Mouse (Mus musculus) forebrain, embryonic 16.5 days (tissue): ENCODE results near the gene Prss43. TPM values are rescaled to one million over a fixed set of nuclear protein-coding genes. Genes with fewer than 3 reads are reported as not detected.

Experiments
- ATAC-seq: fragments of 200-750 bp; cut with Nextera tagmentation; 2 replicates; pipeline ENCODE4 v1.8.0; 2017; ENCODE audit warnings: mild to moderate bottlenecking, moderate library complexity
- H3K27ac ChIP-seq: fragments of 300-500 bp; sonication (generic); 2 replicates; pipeline ENCODE4 v1.5.1; 2014; ENCODE audit warnings: low read length, control low read depth
- H3K27me3 ChIP-seq: fragments of 300-500 bp; sonication (generic); replicated peaks from 2 replicates; pipeline ENCODE4 v1.6.1; 2014; ENCODE audit warnings: low read length; ENCODE audit not compliant: control insufficient read depth, insufficient read depth
- H3K36me3 ChIP-seq: fragments of 300-500 bp; sonication (generic); 2 replicates; pipeline ENCODE4 v1.6.1; 2014; ENCODE audit not compliant: control insufficient read depth, insufficient read depth
- H3K4me1 ChIP-seq: fragments of 300-500 bp; sonication (generic); replicated peaks from 2 replicates; pipeline ENCODE4 v1.6.1; 2014; ENCODE audit warnings: low read length; ENCODE audit not compliant: control insufficient read depth, insufficient read depth
- H3K4me2 ChIP-seq: fragments of 300-500 bp; sonication (generic); 2 replicates; pipeline ENCODE4 v1.6.1; 2014; ENCODE audit warnings: mild to moderate bottlenecking, low read length, control low read depth
- H3K4me3 ChIP-seq: fragments of 300-500 bp; sonication (generic); replicated peaks from 2 replicates; pipeline ENCODE4 v1.5.1; 2014; ENCODE audit warnings: mild to moderate bottlenecking, low read length, control low read depth
- H3K9ac ChIP-seq: fragments of 300-500 bp; sonication (generic); replicated peaks from 2 replicates; pipeline ENCODE4 v1.6.1; 2014; ENCODE audit warnings: low read depth, low read length, control low read depth
- H3K9me3 ChIP-seq: fragments of 300-500 bp; sonication (generic); 2 replicates; pipeline ENCODE4 v1.6.1; 2016; ENCODE audit warnings: low read length; ENCODE audit not compliant: control insufficient read depth
- WGBS: fragments of 180-500 bp; shearing (Covaris S2); extraction: QIAGEN DNeasy Blood & Tissue Kit; methylation state at CpG from one replicate; pipeline ENCODE4 v1.1.7; 2014; 5-methylcytosine and 5-hydroxymethylcytosine counted together
- polyA plus RNA-seq: library from polyadenylated mRNA; unstranded; fragments of >200 nt; fragmentation: Nextera tagmentation; extraction: Ambion mirVana; gene quantifications from 2 replicates; pipeline ENCODE4 v1.2.1, GENCODE M21; 2015

Gene Prss43
- polyA plus RNA-seq: not detected in 2 replicates

GRCm38 (mm10) chr9:110826390-110826789 lies at the start of gene Prss43:
Prss43 (plus strand) TSS chr9:110826690.
- H3K9ac ChIP-seq: no peak within 1 kb of the TSS
- H3K9me3 ChIP-seq: no peaks in the 10 kb centered on the region
- H3K27ac ChIP-seq: no peak within 1 kb of the TSS
- 79% methylated on average over 3 of the region's 3 CpGs for WGBS
- no peaks in the 10 kb centered on the region for H3K4me1 ChIP-seq
- H3K4me2 ChIP-seq: no peak within 1 kb of the TSS
- no peaks in the 10 kb centered on the region for H3K36me3 ChIP-seq
- no peak for ATAC-seq
- no peak within 1 kb of the TSS for H3K4me3 ChIP-seq
- no peaks in the 10 kb centered on the region for H3K27me3 ChIP-seq

- ATAC-seq: no peak
- H3K27ac ChIP-seq: no peak overlapping the region
Observed at GRCm38 (mm10) chr9:110778100-110778499, 48.4 kb upstream of the Prss43 start.

GRCm38 (mm10) chr9:110778559-110778958 lies 47.9 kb upstream of the Prss43 start:
- H3K4me2 ChIP-seq: no peak overlapping the region
- no peak for ATAC-seq
- H3K27me3 ChIP-seq: peaks cover 2% of the 10 kb centered on the region; the same call in 1 of the 2 replicates
- no peaks in the 10 kb centered on the region for H3K36me3 ChIP-seq
- 81% methylated on average over 7 of the region's 7 CpGs for WGBS
- no peak overlapping the region for H3K4me3 ChIP-seq
- no peak overlapping the region for H3K27ac ChIP-seq
- peaks cover 11% of the 10 kb centered on the region for H3K4me1 ChIP-seq
- H3K9ac ChIP-seq: no peak overlapping the region
- no peaks in the 10 kb centered on the region for H3K9me3 ChIP-seq

More at GRCm38 (mm10) chr9:110778100-110778499, 48.4 kb upstream of the Prss43 start:
- Histone ChIP-seq H3K9me3 (no peaks in the 10 kb centered on the region), H3K4me2 (no peak overlapping the region), H3K36me3 (no peaks in the 10 kb centered on the region), H3K27me3 (peaks cover 2% of the 10 kb centered on the region; the same call in 1 of the 2 replicates), H3K4me1 (peaks cover 11% of the 10 kb centered on the region), H3K9ac (no peak overlapping the region), H3K4me3 (no peak overlapping the region)
- WGBS: 59% methylated on average over 1 of the region's 1 CpGs

DNA sequence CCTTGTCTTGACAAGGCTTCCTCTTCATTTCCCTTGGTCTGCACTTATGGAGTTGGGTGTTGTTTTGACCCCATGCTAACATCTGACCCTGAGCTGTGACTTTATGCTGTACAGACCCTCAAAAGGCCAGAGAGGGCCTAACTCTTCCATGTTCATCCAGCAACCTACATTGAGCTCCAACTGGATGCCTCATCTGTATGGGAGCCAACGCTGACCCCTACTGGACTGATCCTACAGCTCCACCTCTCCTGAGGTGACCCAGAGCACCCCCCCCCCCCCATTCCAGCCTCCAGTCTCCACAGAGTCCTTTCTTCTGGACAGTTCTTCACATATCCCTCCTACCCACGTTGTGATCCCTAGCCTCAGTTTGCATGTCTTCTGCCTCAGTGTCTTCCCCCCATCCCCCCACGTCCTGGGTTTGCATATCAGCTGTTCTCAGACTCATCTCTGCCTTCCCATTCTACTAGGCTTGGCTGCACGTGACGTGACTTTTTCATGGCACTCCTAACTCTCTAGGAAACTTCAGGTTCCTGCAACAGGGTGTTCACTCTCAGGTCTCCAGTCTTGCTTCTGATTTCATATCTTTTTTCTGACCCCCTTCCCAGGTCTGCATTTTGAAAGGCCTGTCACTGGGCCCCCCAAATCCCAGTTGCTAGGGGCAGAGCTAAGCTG lies 47.1 kb upstream of the Prss43 start:
- H3K4me2 ChIP-seq: no peak overlapping the region
- peaks cover 2% of the 10 kb centered on the region; the same call in 1 of the 2 replicates for H3K27me3 ChIP-seq
- no peaks in the 10 kb centered on the region for H3K36me3 ChIP-seq
- H3K9ac ChIP-seq: no peak overlapping the region
- ATAC-seq: no peak
- H3K27ac ChIP-seq: no peak overlapping the region
- no peak overlapping the region for H3K4me3 ChIP-seq
- 54% methylated on average over 5 of the region's 5 CpGs for WGBS
- H3K9me3 ChIP-seq: no peaks in the 10 kb centered on the region
- H3K4me1 ChIP-seq: peaks cover 11% of the 10 kb centered on the region

DNA sequence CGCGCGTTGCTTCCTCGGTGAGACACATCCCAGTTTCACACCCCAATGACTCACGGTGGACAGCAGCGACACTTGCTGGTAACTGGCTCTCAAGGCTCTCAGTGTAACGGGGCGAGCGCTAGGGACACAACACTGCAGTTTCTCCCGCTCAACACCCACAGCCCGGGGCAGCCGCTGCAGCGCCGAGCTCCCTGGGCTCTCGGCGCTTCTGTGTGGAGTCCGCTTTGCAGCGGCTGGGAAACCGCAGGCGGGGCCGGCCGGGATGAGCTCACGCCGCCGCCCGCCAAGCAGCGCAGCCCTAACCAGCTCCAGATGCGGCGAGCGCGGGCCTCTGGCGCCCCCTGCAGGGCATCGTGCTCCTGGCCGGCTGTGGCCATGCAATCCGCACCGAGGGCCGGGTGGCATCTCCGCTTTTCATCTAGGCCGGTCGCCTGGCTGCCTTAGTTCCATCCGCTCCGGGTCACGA lies 45.2 kb upstream of the Prss43 start:
- peak; percentile 97 for ATAC-seq
- Histone ChIP-seq H3K27me3 (peaks cover 2% of the 10 kb centered on the region; the same call in 1 of the 2 replicates), H3K4me3 (peak overlapping the region; percentile 55), H3K9ac (peak overlapping the region; percentile 78), H3K27ac (peak overlapping the region; percentile 36; the same call in 1 of the 2 replicates), H3K4me2 (peak overlapping the region; percentile 74), H3K4me1 (peaks cover 11% of the 10 kb centered on the region), H3K9me3 (no peaks in the 10 kb centered on the region), H3K36me3 (no peaks in the 10 kb centered on the region)
- WGBS: under 1% methylated on average over 43 of the region's 43 CpGs

GRCm38 (mm10) chr9:110781731-110782130 lies 44.8 kb upstream of the Prss43 start:
- no peaks in the 10 kb centered on the region for H3K36me3 ChIP-seq
- peak overlapping the region; percentile 74 for H3K4me2 ChIP-seq
- H3K9ac ChIP-seq: peak overlapping the region; percentile 78
- peak; percentile 69 for ATAC-seq
- H3K9me3 ChIP-seq: no peaks in the 10 kb centered on the region
- H3K4me1 ChIP-seq: peaks cover 11% of the 10 kb centered on the region
- under 1% methylated on average over 23 of the region's 23 CpGs for WGBS
- peaks cover 2% of the 10 kb centered on the region; the same call in 1 of the 2 replicates for H3K27me3 ChIP-seq
- peak overlapping the region; percentile 36; the same call in 1 of the 2 replicates for H3K27ac ChIP-seq
- peak overlapping the region; percentile 55 for H3K4me3 ChIP-seq

GRCm38 (mm10) chr9:110783611-110784010 lies 42.9 kb upstream of the Prss43 start:
- no peak for ATAC-seq
- Histone ChIP-seq H3K9me3 (no peaks in the 10 kb centered on the region), H3K27ac (no peak overlapping the region), H3K4me1 (peaks cover 11% of the 10 kb centered on the region), H3K4me2 (no peak overlapping the region), H3K9ac (no peak overlapping the region), H3K36me3 (no peaks in the 10 kb centered on the region), H3K27me3 (peaks cover 2% of the 10 kb centered on the region; the same call in 1 of the 2 replicates), H3K4me3 (no peak overlapping the region)
- WGBS: 59% methylated on average over 1 of the region's 1 CpGs

DNA sequence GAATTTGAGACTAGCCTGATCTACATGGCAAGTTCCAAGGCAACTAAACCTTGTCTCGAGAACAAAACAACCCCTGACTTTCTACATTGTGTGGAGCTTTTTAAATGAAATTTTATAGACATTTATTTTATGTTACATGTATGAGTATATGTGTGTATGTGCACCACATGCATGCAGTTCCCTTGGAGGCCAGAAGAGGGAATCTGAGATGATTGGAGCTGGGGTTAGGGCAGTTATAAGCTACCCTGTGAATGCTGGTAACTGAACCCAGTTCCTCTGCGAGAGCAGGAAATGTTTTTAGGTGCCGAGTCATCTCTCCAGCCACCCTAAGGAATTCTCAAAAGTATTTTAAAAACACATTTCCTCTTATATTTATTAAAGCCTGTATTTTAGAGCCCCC lies 38.3 kb upstream of the Prss43 start:
- Histone ChIP-seq H3K36me3 (no peaks in the 10 kb centered on the region), H3K27ac (no peak overlapping the region), H3K27me3 (peaks cover under 1% of the 10 kb centered on the region; the same call in 1 of the 2 replicates), H3K4me3 (no peak overlapping the region), H3K4me2 (no peak overlapping the region), H3K9ac (no peak overlapping the region), H3K9me3 (no peaks in the 10 kb centered on the region), H3K4me1 (no peaks in the 10 kb centered on the region)
- WGBS: 86% methylated on average over 3 of the region's 3 CpGs
- ATAC-seq: no peak

DNA sequence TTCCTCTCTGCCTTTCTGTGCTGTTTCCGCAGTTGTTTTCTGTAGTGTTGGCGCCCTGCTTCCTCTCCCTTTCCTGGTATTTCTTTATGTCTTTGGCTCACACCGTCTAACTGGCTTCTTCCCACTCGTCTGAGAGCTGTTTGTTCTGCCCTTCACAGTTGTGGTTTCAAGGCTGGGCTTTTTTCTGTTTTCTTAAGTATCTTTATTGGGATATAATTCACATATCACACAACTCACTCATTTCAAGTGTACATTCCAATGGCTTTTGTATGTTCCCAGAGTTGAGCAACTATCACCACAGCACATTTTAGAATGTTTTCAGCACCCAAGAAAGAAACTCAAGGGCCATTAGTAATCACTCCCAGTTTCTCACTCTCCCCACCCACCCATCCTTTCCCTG lies 36.0 kb upstream of the Prss43 start:
- no peaks in the 10 kb centered on the region for H3K36me3 ChIP-seq
- H3K4me3 ChIP-seq: no peak overlapping the region
- no peaks in the 10 kb centered on the region for H3K9me3 ChIP-seq
- H3K27me3 ChIP-seq: no peaks in the 10 kb centered on the region
- WGBS: 75% methylated on average over 4 of the region's 4 CpGs
- no peak for ATAC-seq
- H3K4me1 ChIP-seq: no peaks in the 10 kb centered on the region
- H3K27ac ChIP-seq: no peak overlapping the region
- H3K4me2 ChIP-seq: no peak overlapping the region
- H3K9ac ChIP-seq: no peak overlapping the region
